Mouse (Mus musculus): ENCODE data around the gene Bean1. TPM values are rescaled to one million over a fixed set of nuclear protein-coding genes. Genes with fewer than 3 reads are reported as not detected.

Gene Bean1
- total RNA-seq, 1 experiment from 2014 or later, result 0.12 TPM

Other genes with a start within 250 kb of the Bean1 start
- 1.5 TPM in 1 of 2 replicates, not detected in the other for gene Cdh5, start 68.8 kb upstream of the Bean1 start, total RNA-seq (2017)
- 83.1 and 93.4 TPM in 2 replicates for gene Tk2, start 78.1 kb downstream of the Bean1 start, total RNA-seq (2017)
- 82.9 and 88.5 TPM in 2 replicates for gene Cklf, start 80.4 kb downstream of the Bean1 start, total RNA-seq (2017)
- not detected in 2 replicates for gene Cmtm2a, start 122.7 kb downstream of the Bean1 start, total RNA-seq (2017)
- gene Gm45711, start 139.6 kb downstream of the Bean1 start, total RNA-seq (2017), result not detected in 2 replicates
- gene Cmtm1, start 139.7 kb downstream of the Bean1 start, total RNA-seq (2017), result not detected in 2 replicates
- not detected in 2 replicates for gene Gm11020, start 151.1 kb downstream of the Bean1 start, total RNA-seq (2017)
- not detected in 2 replicates for gene Cmtm2b, start 151.8 kb downstream of the Bean1 start, total RNA-seq (2017)
- gene Cmtm3, start 169.0 kb downstream of the Bean1 start, total RNA-seq (2017), result 3.8 and 7.2 TPM in 2 replicates
- 0.49 and 0.81 TPM in 2 replicates for gene Cmtm4, start 225.4 kb downstream of the Bean1 start, total RNA-seq (2017)